Mouse (Mus musculus): ENCODE data around the gene Tle3. TPM values are rescaled to one million over a fixed set of nuclear protein-coding genes. Genes with fewer than 3 reads are reported as not detected.

The Tle3 gene
- polyA plus RNA-seq, 1 experiment from 2014 or later: 26.0 TPM

DNA sequence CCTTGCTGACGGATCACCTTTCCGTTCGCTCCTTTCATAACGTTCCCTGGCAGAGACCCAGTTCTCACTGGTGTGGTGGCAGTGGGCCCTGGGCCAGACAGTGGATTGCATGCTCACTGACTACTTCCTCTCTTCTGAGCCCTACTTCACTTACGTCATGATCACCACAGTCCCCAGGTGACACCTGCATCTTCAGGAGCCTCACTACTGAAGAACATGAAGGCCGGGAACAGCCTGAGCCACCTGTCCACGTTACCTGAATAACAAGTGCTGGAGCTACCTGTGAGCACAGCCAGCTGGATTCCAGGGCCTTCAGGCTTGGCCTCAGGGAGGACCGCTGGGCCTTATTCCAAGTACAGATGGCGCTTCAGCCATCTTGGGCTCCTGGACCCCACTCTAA, 24.1 kb upstream of the Tle3 start:
- Histone ChIP-seq H3K9ac (replicated peaks; ENCODE audit: low read length) (no peak overlapping the region), H3K4me2 (replicated peaks; ENCODE audit: low read depth, low read length) (no peak overlapping the region), H3K4me1 (ENCODE audit: insufficient read depth, low read length) (peaks cover 34% of the 10 kb centered on the region), H3K36me3 (ENCODE audit: insufficient read depth, low read length) (no peaks in the 10 kb centered on the region), H3K27me3 (ENCODE audit: insufficient read depth, low read length) (peaks cover 23% of the 10 kb centered on the region), H3K9me3 (ENCODE audit: low read length) (no peaks in the 10 kb centered on the region), H3K4me3 (ENCODE audit: low read length) (no peak overlapping the region), H3K27ac (ENCODE audit: low read length) (no peak overlapping the region)
- 82% methylated on average over 9 of the region's 9 CpGs for WGBS
- no peak for ATAC-seq (ENCODE audit: low FRiP score, low TSS enrichment)

DNA sequence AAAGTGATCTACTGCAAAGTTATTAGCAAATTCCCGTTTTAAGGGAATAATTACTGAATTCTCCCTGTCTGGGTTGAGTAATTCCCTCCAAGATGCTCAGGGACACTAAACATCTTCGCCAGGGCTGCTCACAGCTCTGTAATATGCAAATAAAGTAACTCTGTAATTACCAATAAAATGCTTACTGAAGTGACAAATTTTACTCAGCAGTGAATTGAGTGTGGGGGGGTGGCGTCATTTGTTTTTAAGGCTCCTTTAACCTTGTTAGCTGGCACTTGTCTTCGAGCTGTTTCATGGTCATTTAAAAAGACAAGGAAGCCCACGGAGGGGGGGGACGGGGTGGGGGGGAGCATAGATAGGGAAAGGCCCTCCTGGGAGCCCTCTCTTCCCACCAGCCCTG, 23.6 kb upstream of the Tle3 start:
- peaks cover 19% of the 10 kb centered on the region for H3K27me3 ChIP-seq (ENCODE audit: insufficient read depth, low read length)
- H3K36me3 ChIP-seq (ENCODE audit: insufficient read depth, low read length): no peaks in the 10 kb centered on the region
- no peak overlapping the region for H3K9ac ChIP-seq (replicated peaks; ENCODE audit: low read length)
- peaks cover 32% of the 10 kb centered on the region for H3K4me1 ChIP-seq (ENCODE audit: insufficient read depth, low read length)
- ATAC-seq (ENCODE audit: low FRiP score, low TSS enrichment): no peak
- 54% methylated on average over 6 of the region's 6 CpGs for WGBS
- no peak overlapping the region for H3K4me2 ChIP-seq (replicated peaks; ENCODE audit: low read depth, low read length)
- H3K9me3 ChIP-seq (ENCODE audit: low read length): no peaks in the 10 kb centered on the region
- H3K4me3 ChIP-seq (ENCODE audit: low read length): no peak overlapping the region
- H3K27ac ChIP-seq (ENCODE audit: low read length): no peak overlapping the region

DNA sequence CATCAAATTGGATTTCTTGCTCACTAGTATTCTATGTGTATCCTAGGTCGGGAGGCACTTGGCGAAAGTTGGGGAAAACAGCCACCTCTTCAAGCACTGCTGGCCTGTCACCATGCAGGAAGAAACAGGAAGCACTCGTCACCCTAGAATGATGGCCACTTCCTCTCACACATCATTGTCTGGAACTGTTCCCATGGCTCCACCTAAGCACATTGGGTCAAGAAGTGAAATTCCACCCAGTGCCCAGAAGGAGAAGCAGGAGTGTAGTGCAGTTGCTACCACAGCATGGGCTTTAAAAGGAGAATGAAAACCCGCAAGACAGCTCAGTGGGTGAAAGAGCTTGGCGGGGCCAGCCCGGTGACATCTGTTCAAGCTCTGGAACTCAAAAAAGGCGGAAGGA, 22.5 kb upstream of the Tle3 start:
- Histone ChIP-seq H3K4me3 (ENCODE audit: low read length) (no peak overlapping the region), H3K9me3 (ENCODE audit: low read length) (no peaks in the 10 kb centered on the region), H3K27ac (ENCODE audit: low read length) (peak overlapping the region; percentile 7; the same call in 1 of the 2 replicates), H3K36me3 (ENCODE audit: insufficient read depth, low read length) (no peaks in the 10 kb centered on the region), H3K4me1 (ENCODE audit: insufficient read depth, low read length) (peaks cover 32% of the 10 kb centered on the region), H3K27me3 (ENCODE audit: insufficient read depth, low read length) (peaks cover 14% of the 10 kb centered on the region), H3K9ac (replicated peaks; ENCODE audit: low read length) (no peak overlapping the region), H3K4me2 (replicated peaks; ENCODE audit: low read depth, low read length) (no peak overlapping the region)
- ATAC-seq (ENCODE audit: low FRiP score, low TSS enrichment): 0 out of 2 replicates have a peak, but pooled peaks have one; percentile 47
- WGBS: 74% methylated on average over 7 of the region's 7 CpGs

DNA sequence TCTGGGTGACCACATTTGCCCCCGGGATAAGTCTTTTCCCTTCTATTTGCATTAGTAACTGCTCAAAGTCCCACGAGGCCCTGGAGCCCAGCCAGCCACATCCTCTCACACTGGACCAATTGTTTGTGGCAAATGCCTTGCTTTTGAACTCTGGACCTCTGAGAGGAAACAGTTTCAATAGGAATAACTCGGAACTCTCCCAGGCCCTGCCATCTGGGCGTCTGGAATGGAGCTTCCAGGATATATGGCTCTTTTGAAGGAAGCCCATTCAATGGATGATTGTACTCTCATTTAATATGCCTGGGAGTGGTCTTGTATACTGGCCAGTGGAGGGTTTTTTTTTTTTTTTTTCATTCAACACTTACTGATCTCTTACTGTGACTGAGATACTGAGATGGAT, 21.0 kb upstream of the Tle3 start:
- Histone ChIP-seq H3K9me3 (ENCODE audit: low read length) (no peaks in the 10 kb centered on the region), H3K27me3 (ENCODE audit: insufficient read depth, low read length) (peaks cover 6% of the 10 kb centered on the region), H3K9ac (replicated peaks; ENCODE audit: low read length) (no peak overlapping the region), H3K4me2 (replicated peaks; ENCODE audit: low read depth, low read length) (no peak overlapping the region), H3K4me1 (ENCODE audit: insufficient read depth, low read length) (peaks cover 28% of the 10 kb centered on the region), H3K4me3 (ENCODE audit: low read length) (no peak overlapping the region), H3K27ac (ENCODE audit: low read length) (peak overlapping the region; percentile 44), H3K36me3 (ENCODE audit: insufficient read depth, low read length) (no peaks in the 10 kb centered on the region)
- peak; percentile 60 for ATAC-seq (ENCODE audit: low FRiP score, low TSS enrichment)
- 30% methylated on average over 4 of the region's 4 CpGs for WGBS

DNA sequence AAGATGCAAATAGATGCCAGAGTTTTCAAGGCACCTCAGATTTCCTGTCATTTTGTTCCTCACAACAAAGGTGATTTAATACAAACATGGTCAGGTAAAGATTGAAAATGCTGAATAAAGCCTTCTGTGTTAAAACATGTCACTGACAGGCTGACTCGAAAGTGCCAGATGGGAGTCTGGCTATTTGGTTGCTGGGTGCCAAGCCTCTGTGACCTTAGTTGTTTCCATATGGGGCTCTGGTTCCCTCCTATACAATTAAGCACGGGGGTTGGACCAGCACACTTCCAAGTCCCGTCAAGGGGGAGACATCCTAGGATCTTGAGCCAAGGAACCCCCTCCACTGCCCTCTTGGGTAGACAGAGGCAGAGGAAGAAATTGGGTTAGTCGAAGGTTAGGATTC, 13.2 kb upstream of the Tle3 start:
- H3K4me1 ChIP-seq (ENCODE audit: insufficient read depth, low read length): peaks cover 15% of the 10 kb centered on the region
- H3K4me3 ChIP-seq (ENCODE audit: low read length): no peak overlapping the region
- WGBS: 34% methylated on average over 4 of the region's 4 CpGs
- no peak overlapping the region for H3K4me2 ChIP-seq (replicated peaks; ENCODE audit: low read depth, low read length)
- ATAC-seq (ENCODE audit: low FRiP score, low TSS enrichment): no peak
- H3K9ac ChIP-seq (replicated peaks; ENCODE audit: low read length): no peak overlapping the region
- H3K27me3 ChIP-seq (ENCODE audit: insufficient read depth, low read length): peaks cover 13% of the 10 kb centered on the region
- peaks cover 4% of the 10 kb centered on the region; the same call in 1 of the 2 replicates for H3K9me3 ChIP-seq (ENCODE audit: low read length)
- H3K36me3 ChIP-seq (ENCODE audit: insufficient read depth, low read length): no peaks in the 10 kb centered on the region
- H3K27ac ChIP-seq (ENCODE audit: low read length): no peak overlapping the region

DNA sequence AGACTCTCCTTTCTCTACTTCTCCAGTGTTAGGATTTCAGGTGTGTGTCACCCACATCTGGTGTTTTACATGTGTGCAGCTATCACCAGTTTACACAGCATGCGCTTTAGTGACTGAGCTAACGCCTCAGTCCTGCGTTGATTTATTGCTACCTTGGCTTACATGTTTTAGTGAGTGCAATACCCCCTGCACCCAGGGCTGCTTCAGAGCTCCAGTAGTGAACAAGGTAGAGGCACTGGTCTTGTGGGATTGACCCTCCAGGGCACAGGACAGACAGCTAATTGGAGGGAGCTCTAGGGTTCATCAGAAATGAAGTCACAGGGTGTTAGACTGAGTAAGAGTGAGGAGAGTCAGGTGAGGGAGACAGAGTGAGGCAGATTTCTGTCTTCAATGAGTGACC, 12.4 kb upstream of the Tle3 start:
- no peak overlapping the region for H3K4me3 ChIP-seq (ENCODE audit: low read length)
- peaks cover 15% of the 10 kb centered on the region for H3K4me1 ChIP-seq (ENCODE audit: insufficient read depth, low read length)
- no peak overlapping the region for H3K27ac ChIP-seq (ENCODE audit: low read length)
- H3K9ac ChIP-seq (replicated peaks; ENCODE audit: low read length): no peak overlapping the region
- no peak overlapping the region for H3K4me2 ChIP-seq (replicated peaks; ENCODE audit: low read depth, low read length)
- 83% methylated on average over 3 of the region's 3 CpGs for WGBS
- peaks cover 4% of the 10 kb centered on the region; the same call in 1 of the 2 replicates for H3K9me3 ChIP-seq (ENCODE audit: low read length)
- H3K36me3 ChIP-seq (ENCODE audit: insufficient read depth, low read length): no peaks in the 10 kb centered on the region
- peaks cover 19% of the 10 kb centered on the region; the same call in 1 of the 2 replicates for H3K27me3 ChIP-seq (ENCODE audit: insufficient read depth, low read length)
- ATAC-seq (ENCODE audit: low FRiP score, low TSS enrichment): no peak

DNA sequence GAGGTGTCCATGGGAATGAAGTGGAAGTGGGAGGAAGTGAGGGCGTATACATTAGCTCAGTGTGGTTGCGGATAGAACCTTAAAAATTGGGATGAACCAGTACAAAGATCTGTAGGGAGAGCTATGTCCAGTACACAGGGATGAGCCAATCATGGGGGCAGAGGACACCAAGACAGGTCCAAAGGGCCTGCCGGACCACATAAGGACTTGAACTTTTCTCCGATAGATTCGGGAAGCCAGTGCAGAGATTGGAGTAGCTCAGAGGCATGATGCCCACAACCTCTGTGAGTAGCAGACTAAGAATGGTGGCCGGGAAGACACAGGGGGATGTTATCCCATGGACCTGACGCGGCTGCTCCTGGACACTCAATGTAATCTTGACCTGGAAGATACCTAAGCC, 12.0 kb upstream of the Tle3 start:
- Histone ChIP-seq H3K36me3 (ENCODE audit: insufficient read depth, low read length) (no peaks in the 10 kb centered on the region), H3K4me3 (ENCODE audit: low read length) (no peak overlapping the region), H3K4me2 (replicated peaks; ENCODE audit: low read depth, low read length) (no peak overlapping the region), H3K9me3 (ENCODE audit: low read length) (peaks cover 4% of the 10 kb centered on the region; the same call in 1 of the 2 replicates), H3K9ac (replicated peaks; ENCODE audit: low read length) (no peak overlapping the region), H3K27me3 (ENCODE audit: insufficient read depth, low read length) (peaks cover 19% of the 10 kb centered on the region; the same call in 1 of the 2 replicates), H3K4me1 (ENCODE audit: insufficient read depth, low read length) (peaks cover 15% of the 10 kb centered on the region), H3K27ac (ENCODE audit: low read length) (no peak overlapping the region)
- WGBS: 90% methylated on average over 8 of the region's 8 CpGs
- no peak for ATAC-seq (ENCODE audit: low FRiP score, low TSS enrichment)

DNA sequence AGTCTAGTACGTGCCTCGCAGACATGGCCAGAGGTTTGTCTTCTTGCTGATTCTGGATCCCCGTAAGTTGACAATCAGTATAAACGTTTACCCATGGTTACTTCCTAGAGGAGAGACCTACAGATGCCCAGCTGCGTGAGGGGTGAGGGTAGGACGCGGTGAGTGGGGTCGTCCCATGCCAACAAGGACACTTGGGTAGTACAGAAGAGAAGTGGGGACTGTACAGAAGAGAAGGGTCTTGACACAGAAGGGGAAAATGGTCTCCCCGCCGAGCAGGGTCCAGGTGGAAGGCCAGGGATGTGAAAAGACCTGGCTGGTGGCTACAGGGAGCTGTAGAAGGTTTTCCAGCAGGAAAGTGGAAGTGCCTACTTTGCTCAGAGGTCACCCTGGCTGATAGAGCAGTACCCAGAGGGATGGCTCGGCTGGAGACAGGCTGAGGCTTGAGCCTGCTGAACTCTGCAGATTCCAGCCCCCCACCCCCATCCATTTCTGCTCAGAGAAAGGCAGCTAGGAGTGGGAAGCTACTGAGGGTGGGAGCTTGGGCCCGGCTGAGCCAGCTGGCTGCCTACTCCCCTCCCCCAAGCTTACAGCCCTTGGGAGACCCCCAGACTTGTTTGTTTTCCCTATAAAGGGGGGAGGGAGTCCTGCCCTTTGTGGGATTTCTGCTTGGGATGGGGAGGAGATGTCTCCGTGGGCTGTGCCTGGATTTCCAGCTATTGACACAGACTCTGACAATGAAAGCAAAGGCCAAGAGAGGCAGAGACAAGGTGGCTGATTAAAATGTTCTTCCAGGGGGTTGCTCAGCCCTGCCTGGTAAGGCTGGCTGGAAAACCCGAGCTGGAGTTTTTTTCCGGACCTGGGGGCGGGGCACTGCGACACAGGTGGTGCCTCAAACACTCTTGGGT, 11.2 kb upstream of the Tle3 start:
- ATAC-seq (ENCODE audit: low FRiP score, low TSS enrichment): peak; percentile 94
- peaks cover 4% of the 10 kb centered on the region; the same call in 1 of the 2 replicates for H3K9me3 ChIP-seq (ENCODE audit: low read length)
- H3K4me1 ChIP-seq (ENCODE audit: insufficient read depth, low read length): peaks cover 15% of the 10 kb centered on the region
- no peak overlapping the region for H3K4me3 ChIP-seq (ENCODE audit: low read length)
- no peak overlapping the region; the same call in 1 of the 2 replicates for H3K9ac ChIP-seq (replicated peaks; ENCODE audit: low read length)
- 29% methylated on average over 17 of the region's 17 CpGs for WGBS
- H3K27me3 ChIP-seq (ENCODE audit: insufficient read depth, low read length): peaks cover 21% of the 10 kb centered on the region; the same call in 1 of the 2 replicates
- H3K36me3 ChIP-seq (ENCODE audit: insufficient read depth, low read length): no peaks in the 10 kb centered on the region
- peak overlapping the region; percentile 80 for H3K27ac ChIP-seq (ENCODE audit: low read length)
- peak overlapping the region; percentile 40 for H3K4me2 ChIP-seq (replicated peaks; ENCODE audit: low read depth, low read length)

DNA sequence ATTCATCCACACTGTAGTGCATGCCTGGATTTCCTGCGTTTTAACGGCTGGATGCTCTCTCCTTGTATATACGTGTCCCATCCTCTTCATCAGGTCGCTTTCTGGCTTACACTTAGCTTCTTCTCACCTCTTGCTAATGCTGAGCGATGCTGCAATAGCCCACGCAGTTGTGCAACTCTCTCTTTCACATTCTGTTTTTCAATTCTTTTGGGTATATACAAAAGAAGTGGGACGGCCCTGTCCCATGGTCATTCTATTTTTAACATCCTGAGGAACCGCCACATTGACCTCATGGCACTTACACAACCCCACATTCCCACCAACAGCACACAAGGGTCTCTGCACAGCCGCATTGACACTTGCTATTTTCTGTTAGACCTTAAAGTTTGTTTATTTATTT, 9.0 kb upstream of the Tle3 start:
- Histone ChIP-seq H3K4me3 (ENCODE audit: low read length) (no peak overlapping the region), H3K4me2 (replicated peaks; ENCODE audit: low read depth, low read length) (no peak overlapping the region), H3K4me1 (ENCODE audit: insufficient read depth, low read length) (peaks cover 27% of the 10 kb centered on the region), H3K27me3 (ENCODE audit: insufficient read depth, low read length) (peaks cover 29% of the 10 kb centered on the region; the same call in 1 of the 2 replicates), H3K9me3 (ENCODE audit: low read length) (no peaks in the 10 kb centered on the region), H3K9ac (replicated peaks; ENCODE audit: low read length) (no peak overlapping the region), H3K36me3 (ENCODE audit: insufficient read depth, low read length) (no peaks in the 10 kb centered on the region), H3K27ac (ENCODE audit: low read length) (no peak overlapping the region)
- no peak for ATAC-seq (ENCODE audit: low FRiP score, low TSS enrichment)
- 60% methylated on average over 9 of the region's 9 CpGs for WGBS

DNA sequence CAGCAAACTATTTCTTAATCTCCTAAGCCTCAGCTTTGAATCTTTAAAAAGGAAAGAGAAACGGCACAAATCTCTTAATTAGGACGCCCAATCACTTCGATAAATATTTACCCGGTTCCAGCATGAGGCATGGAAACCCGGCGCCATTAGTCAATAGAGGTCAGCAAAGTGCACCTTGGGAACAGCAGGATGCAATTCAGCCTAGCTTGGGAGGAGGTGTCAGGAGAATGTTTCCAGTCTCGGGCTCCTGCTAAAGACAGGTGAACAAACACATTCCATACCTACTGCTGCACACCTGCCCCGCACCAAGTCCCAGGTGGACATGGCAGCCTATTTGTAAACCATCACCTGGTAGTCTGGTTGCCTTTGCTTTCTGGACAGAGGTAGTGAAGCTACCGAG, 6.1 kb upstream of the Tle3 start:
- 34% methylated on average over 9 of the region's 9 CpGs for WGBS
- no peak overlapping the region for H3K9ac ChIP-seq (replicated peaks; ENCODE audit: low read length)
- H3K27ac ChIP-seq (ENCODE audit: low read length): no peak overlapping the region
- no peak overlapping the region for H3K4me2 ChIP-seq (replicated peaks; ENCODE audit: low read depth, low read length)
- ATAC-seq (ENCODE audit: low FRiP score, low TSS enrichment): no peak
- peaks cover 29% of the 10 kb centered on the region; the same call in 1 of the 2 replicates for H3K27me3 ChIP-seq (ENCODE audit: insufficient read depth, low read length)
- H3K4me3 ChIP-seq (ENCODE audit: low read length): no peak overlapping the region
- H3K9me3 ChIP-seq (ENCODE audit: low read length): no peaks in the 10 kb centered on the region
- no peaks in the 10 kb centered on the region for H3K36me3 ChIP-seq (ENCODE audit: insufficient read depth, low read length)
- H3K4me1 ChIP-seq (ENCODE audit: insufficient read depth, low read length): peaks cover 34% of the 10 kb centered on the region

All from kidney, embryonic 16.5 days (tissue).